10 mouse cellular contexts compared by ENCODE assay signal in the genomic region with DNA sequence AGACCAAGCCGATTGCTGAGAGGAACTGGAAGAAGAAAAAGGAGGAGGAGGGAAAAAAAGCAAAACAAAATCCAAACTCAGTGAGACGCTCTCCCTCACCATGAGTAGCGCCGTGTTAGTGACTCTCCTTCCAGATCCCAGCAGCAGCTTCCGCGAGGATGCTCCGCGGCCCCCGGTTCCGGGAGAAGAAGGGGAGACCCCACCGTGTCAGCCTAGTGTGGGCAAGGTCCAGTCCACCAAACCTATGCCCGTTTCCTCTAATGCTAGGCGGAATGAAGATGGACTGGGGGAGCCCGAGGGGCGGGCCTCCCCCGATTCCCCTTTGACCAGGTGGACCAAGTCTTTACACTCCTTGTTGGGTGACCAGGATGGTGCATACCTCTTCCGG. TPM values are rescaled to one million over a fixed set of nuclear protein-coding genes. Genes with fewer than 3 reads are reported as not detected.
DNase-seq lines count a peak whose midpoint lies in the region; ATAC-seq and TF ChIP-seq lines count a peak whose summit lies in the region.
"Had no signal": no experiment of that assay in that cellular context is flagged by ENCODE, and none has a peak within 500 bp of the region (broad histone marks: within the 10 kb centered on the region; RNA-seq: fewer than 3 reads in every experiment).

No protein-coding gene starts in this region.

- TF ChIP-seq POLR2A in cerebellum, adult 2 months (IDR thresholded peaks at IDR 0.05; ENCODE audit: borderline replicate concordance, insufficient read depth, low read length): no peak

- no peak for TF ChIP-seq EP300 in lung, postnatal 0 days (IDR thresholded peaks at IDR 0.05)

- H3K9ac ChIP-seq in lung, postnatal 0 days (replicated peaks; ENCODE audit: low read depth): peak overlapping the region; percentile 89; the same call in 1 of the 2 replicates
- H3K9ac ChIP-seq in liver, embryonic 12.5 days: no peak overlapping the region
- peak overlapping the region; percentile 77 for H3K9ac ChIP-seq in stomach, embryonic 16.5 days (ENCODE audit: low read length)

- intact Hi-C loops in left cerebral cortex, postnatal 36 days (cut with DNase I): loop anchor here (2.0 kb wide), 1 partner anchor 472 kb away; no protein-coding TSS in a partner anchor

- H3K27me3 ChIP-seq in cerebellum, adult 2 months (ENCODE audit: control insufficient read depth, insufficient read depth, low read length): no peaks in the 10 kb centered on the region
- H3K27me3 ChIP-seq in lung, postnatal 0 days (replicated peaks; ENCODE audit: insufficient read depth, low read length): no peaks in the 10 kb centered on the region
- peaks cover 75% of the 10 kb centered on the region for H3K27me3 ChIP-seq in liver, embryonic 12.5 days (replicated peaks)
- H3K27me3 ChIP-seq in stomach, embryonic 16.5 days (ENCODE audit: control insufficient read depth, insufficient read depth, low read length): no peaks in the 10 kb centered on the region; the same call in 1 of the 2 replicates

- peaks cover 23% of the 10 kb centered on the region for H3K4me1 ChIP-seq in cerebellum, adult 2 months (ENCODE audit: control insufficient read depth, insufficient read depth, low read length)
- H3K4me1 ChIP-seq in lung, postnatal 0 days (ENCODE audit: insufficient read depth, low read depth, low read length): peaks cover 14% of the 10 kb centered on the region; the same call in 1 of the 2 replicates
- peaks cover 33% of the 10 kb centered on the region; the same call in 1 of the 2 replicates for H3K4me1 ChIP-seq in liver, embryonic 12.5 days
- H3K4me1 ChIP-seq in stomach, embryonic 16.5 days (ENCODE audit: control insufficient read depth, insufficient read depth, low read length): peaks cover 37% of the 10 kb centered on the region

- H3K27ac ChIP-seq in cerebellum, adult 2 months (ENCODE audit: insufficient read depth, low read length): no peak overlapping the region
- H3K27ac ChIP-seq in lung, postnatal 0 days (ENCODE audit: low read length): no peak overlapping the region
- H3K27ac ChIP-seq in liver, embryonic 12.5 days: no peak overlapping the region
- H3K27ac ChIP-seq in stomach, embryonic 16.5 days (ENCODE audit: low read length): no peak overlapping the region; the same call in 1 of the 2 replicates

- H3K4me2 ChIP-seq in lung, postnatal 0 days (replicated peaks; ENCODE audit: low read depth, low read length): peak overlapping the region; percentile 89
- peak overlapping the region; percentile 85 for H3K4me2 ChIP-seq in liver, embryonic 12.5 days
- H3K4me2 ChIP-seq in stomach, embryonic 16.5 days (ENCODE audit: low read depth, low read length): peak overlapping the region; percentile 88

- WGBS in cerebellum, adult 2 months: 15% methylated on average over 17 of the region's 17 CpGs
- WGBS in lung, postnatal 0 days: 3% methylated on average over 17 of the region's 17 CpGs
- WGBS in liver, embryonic 12.5 days (ENCODE audit: insufficient replicate concordance): 8% methylated on average over 17 of the region's 17 CpGs
- 9% methylated on average over 17 of the region's 17 CpGs for WGBS in stomach, embryonic 16.5 days

- DNase-seq in cerebellum, adult 2 months: no peak
- DNase-seq in cerebellum, adult 8-10 months: no peak
- no peak for DNase-seq in lung, postnatal 0 days (ENCODE audit: low spot score)
- no peak for DNase-seq in lung, postnatal 14 days
- DNase-seq in left cerebral cortex, postnatal 36 days (ENCODE audit: low spot score in 2 of 2): no peak
- no peak for DNase-seq in thymus, adult 18-20 months

- TF ChIP-seq CTCF in cerebellum, adult 2 months (IDR thresholded peaks at IDR 0.05; ENCODE audit: borderline replicate concordance, insufficient read depth, low read depth, low read length): no peak
- TF ChIP-seq CTCF in lung, postnatal 0 days (IDR thresholded peaks at IDR 0.05): no peak

- no peaks in the 10 kb centered on the region for H3K9me3 ChIP-seq in lung, postnatal 0 days (ENCODE audit: low read length)
- H3K9me3 ChIP-seq in liver, embryonic 12.5 days (replicated peaks): no peaks in the 10 kb centered on the region
- no peaks in the 10 kb centered on the region for H3K9me3 ChIP-seq in stomach, embryonic 16.5 days (replicated peaks; ENCODE audit: control insufficient read depth, low read length)

- peak overlapping the region; percentile 86 for H3K4me3 ChIP-seq in cerebellum, adult 2 months (replicated peaks; ENCODE audit: insufficient read depth, low read depth, low read length)
- peak overlapping the region; percentile 93 for H3K4me3 ChIP-seq in lung, postnatal 0 days (ENCODE audit: low read depth, low read length)
- peak overlapping the region; percentile 64 for H3K4me3 ChIP-seq in liver, embryonic 12.5 days
- H3K4me3 ChIP-seq in stomach, embryonic 16.5 days (replicated peaks; ENCODE audit: low read length): peak overlapping the region; percentile 87
- H3K4me3 ChIP-seq: erythroblast, embryonic 14.5 days had no signal

- no peak for ATAC-seq in lung, postnatal 0 days
- ATAC-seq in liver, embryonic 12.5 days: no peak
- no peak for ATAC-seq in stomach, embryonic 16.5 days (ENCODE audit: insufficient read depth, low FRiP score)
- ATAC-seq: activated CD4-positive, CD25-positive, alpha-beta regulatory T cell, adult 4 months had no signal

- H3K36me3 ChIP-seq in lung, postnatal 0 days (ENCODE audit: insufficient read depth, low read length): no peaks in the 10 kb centered on the region
- no peaks in the 10 kb centered on the region for H3K36me3 ChIP-seq in liver, embryonic 12.5 days
- no peaks in the 10 kb centered on the region for H3K36me3 ChIP-seq in stomach, embryonic 16.5 days (ENCODE audit: control insufficient read depth, insufficient read depth, low read length)

RNA-seq across cellular contexts. Expression of a gene that starts 3.0 kb away (rescaled TPM):
- 17.0 and 17.5 TPM in 2 replicates for polyA plus RNA-seq in cerebellum, adult 2 months (2012; rRNA removed)
- polyA plus RNA-seq in lung, postnatal 0 days (2015; fragmentation: Nextera tagmentation; extraction: Ambion mirVana): 10.4 and 11.0 TPM in 2 replicates
- 0.41 and 0.85 TPM in 2 replicates for polyA plus RNA-seq in liver, embryonic 12.5 days (2016; fragmentation: Nextera tagmentation; extraction: Ambion mirVana)
- polyA plus RNA-seq in stomach, embryonic 16.5 days (2015; fragmentation: Nextera tagmentation; extraction: Ambion mirVana): 2.4 and 2.8 TPM in 2 replicates
- total RNA-seq in left cerebral cortex, postnatal 36 days (2021): 10 to 100 TPM; 33.3 to 34.9 TPM
